Mouse (Mus musculus) midbrain, postnatal 0 days (tissue): ENCODE data around the gene Iltifb. TPM values are rescaled to one million over a fixed set of nuclear protein-coding genes. Genes with fewer than 3 reads are reported as not detected.

Experiments
- polyA plus RNA-seq: library from polyadenylated mRNA; unstranded; fragments of >200 nt; fragmentation: Nextera tagmentation; extraction: Ambion mirVana; gene quantifications from 2 replicates; pipeline ENCODE4 v1.2.1, GENCODE M21; 2015
- total RNA-seq: library from RNA; depleted of rRNA; stranded (reverse); fragments of >200 nt; gene quantifications from 2 replicates; pipeline ENCODE4 v1.2.3, GENCODE M21; 2014; rRNA removed

The Iltifb gene
- total and polyA plus RNA-seq, 2 experiments from 2014 or later, result 1.4 to 2.9 TPM

Other genes with a start within 250 kb of the Iltifb start
- 22.7 and 32.9 TPM in 2 replicates for gene Mdm1, start 153.2 kb downstream of the Iltifb start, total RNA-seq
- 15.8 and 19.1 TPM in 2 replicates for gene Mdm1, start 153.2 kb downstream of the Iltifb start, polyA plus RNA-seq
- not detected in 2 replicates for gene Il22, start 90.1 kb downstream of the Iltifb start, total RNA-seq
- gene Il22, start 90.1 kb downstream of the Iltifb start, polyA plus RNA-seq, result 0.71 and 0.72 TPM in 2 replicates
- 0.11 and 0.24 TPM in 2 replicates for gene Gm32717, start 54.3 kb downstream of the Iltifb start, total RNA-seq
- 0.20 TPM in 1 of 2 replicates, not detected in the other for gene Gm32717, start 54.3 kb downstream of the Iltifb start, polyA plus RNA-seq
- 0.11 and 0.24 TPM in 2 replicates for gene Gm32802, start 36.4 kb downstream of the Iltifb start, total RNA-seq
- 0.20 TPM in 1 of 2 replicates, not detected in the other for gene Gm32802, start 36.4 kb downstream of the Iltifb start, polyA plus RNA-seq
- gene Gm9040, start 31.9 kb upstream of the Iltifb start, total RNA-seq, result not detected in 2 replicates
- 0.06 TPM in 1 of 2 replicates, not detected in the other for gene Gm9040, start 31.9 kb upstream of the Iltifb start, polyA plus RNA-seq
- not detected in 2 replicates for gene Gm9044, start 37.4 kb upstream of the Iltifb start, total RNA-seq
- gene Gm9044, start 37.4 kb upstream of the Iltifb start, polyA plus RNA-seq, result 0.06 TPM in 1 of 2 replicates, not detected in the other
- gene Gm9045, start 42.8 kb upstream of the Iltifb start, total RNA-seq, result not detected in 2 replicates
- not detected in 2 replicates for gene Gm9045, start 42.8 kb upstream of the Iltifb start, polyA plus RNA-seq
- gene Gm9046, start 48.2 kb upstream of the Iltifb start, total RNA-seq, result not detected in 2 replicates
- gene Gm9046, start 48.2 kb upstream of the Iltifb start, polyA plus RNA-seq, result not detected in 2 replicates
- not detected in 2 replicates for gene Gm9048, start 53.6 kb upstream of the Iltifb start, total RNA-seq
- gene Gm9048, start 53.6 kb upstream of the Iltifb start, polyA plus RNA-seq, result 0.13 TPM in 1 of 2 replicates, not detected in the other
- not detected in 2 replicates for gene Gm9049, start 59.1 kb upstream of the Iltifb start, total RNA-seq
- gene Gm9049, start 59.1 kb upstream of the Iltifb start, polyA plus RNA-seq, result not detected in 2 replicates
- gene Ifng, start 146.0 kb upstream of the Iltifb start, total RNA-seq, result not detected in 2 replicates
- not detected in 2 replicates for gene Ifng, start 146.0 kb upstream of the Iltifb start, polyA plus RNA-seq